Mouse (Mus musculus) bone marrow, adult 2 months (tissue): ENCODE measurements around the gene Ank2. TPM values are rescaled to one million over a fixed set of nuclear protein-coding genes. Genes with fewer than 3 reads are reported as not detected.

Experiments
- H3K27ac ChIP-seq: fragments of 200-500 bp; 2 replicates; pipeline ENCODE4 v1.5.1; 2012; ENCODE audit warnings: low read depth, mild to moderate bottlenecking, control low read depth, inconsistent platforms, low read length; ENCODE audit not compliant: control insufficient read depth, poor library complexity, insufficient read depth
- H3K4me1 ChIP-seq: fragments of 200-500 bp; 2 replicates; pipeline ENCODE4 v1.6.1; 2011; ENCODE audit warnings: low read length; ENCODE audit not compliant: control insufficient read depth, insufficient read depth
- H3K4me3 ChIP-seq: fragments of 200-500 bp; replicated peaks from 2 replicates; pipeline ENCODE3; 2011; ENCODE audit warnings: mild to moderate bottlenecking, low read depth, low read length, control low read depth; ENCODE audit not compliant: control insufficient read depth
- CTCF ChIP-seq: fragments of 200-500 bp; IDR thresholded peaks from 2 replicates; pipeline ENCODE4 v1.5.1; 2011; ENCODE audit warnings: low read length, control low read depth; ENCODE audit not compliant: control insufficient read depth, insufficient read depth
- POLR2A ChIP-seq: fragments of 200-500 bp; IDR thresholded peaks from 2 replicates; pipeline ENCODE4 v1.6.1; 2011; ENCODE audit warnings: low read depth, mild to moderate bottlenecking, control low read depth, low read length, borderline replicate concordance; ENCODE audit not compliant: control insufficient read depth
- WGBS: fragments of 180-500 bp; shearing (Covaris S2); methylation state at CpG from one replicate; pipeline ENCODE4 v1.1.7; 2018; 5-methylcytosine and 5-hydroxymethylcytosine counted together
- polyA plus RNA-seq: library from polyadenylated mRNA; stranded (reverse); fragments of >200 nt; gene quantifications from 2 replicates; pipeline ENCODE4 v1.2.4, GENCODE M21; 2011; ENCODE audit warnings: low replicate concordance; ENCODE audit not compliant: missing spikeins, insufficient read depth, insufficient read length

Gene Ank2
- polyA plus RNA-seq, 1 experiment, result 5.5 TPM

DNA sequence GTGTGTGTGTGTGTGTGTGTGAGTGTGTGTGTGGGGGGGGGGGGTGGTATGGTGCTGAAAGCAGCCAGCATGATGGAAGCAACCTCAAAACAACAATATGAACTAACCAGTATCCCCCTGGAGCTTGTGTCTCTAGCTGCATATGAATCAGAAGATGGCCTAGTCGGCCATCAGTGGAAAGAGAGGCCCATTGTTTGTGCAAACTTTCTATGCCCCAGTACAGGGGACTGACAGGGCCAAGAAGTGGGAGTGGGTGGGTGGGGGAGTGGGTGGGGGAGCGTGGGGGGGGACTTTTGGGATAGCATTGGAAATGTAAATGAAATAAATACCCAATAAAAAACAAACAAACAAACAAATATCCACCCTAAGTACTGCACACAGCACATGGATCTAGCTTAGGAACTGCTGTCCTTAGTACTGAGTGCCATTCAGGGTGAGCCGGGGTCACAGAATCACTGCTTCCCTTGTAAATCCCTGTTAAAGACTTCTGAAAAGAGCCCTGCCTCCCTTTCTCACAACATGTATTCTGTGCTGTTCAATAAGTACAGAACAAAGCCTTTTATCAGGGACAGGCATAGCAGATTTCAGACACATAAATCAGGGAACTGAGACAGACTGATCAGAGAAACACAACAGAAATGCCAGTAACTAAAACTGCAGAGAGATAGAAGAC is 412.2 kb downstream of the Ank2 start:
- TF ChIP-seq POLR2A (no peak), CTCF (no peak)
- Histone ChIP-seq H3K4me3 (no peak overlapping the region), H3K4me1 (no peaks in the 10 kb centered on the region), H3K27ac (no peak overlapping the region)
- WGBS, result 66% methylated on average over 3 of the region's 3 CpGs

DNA sequence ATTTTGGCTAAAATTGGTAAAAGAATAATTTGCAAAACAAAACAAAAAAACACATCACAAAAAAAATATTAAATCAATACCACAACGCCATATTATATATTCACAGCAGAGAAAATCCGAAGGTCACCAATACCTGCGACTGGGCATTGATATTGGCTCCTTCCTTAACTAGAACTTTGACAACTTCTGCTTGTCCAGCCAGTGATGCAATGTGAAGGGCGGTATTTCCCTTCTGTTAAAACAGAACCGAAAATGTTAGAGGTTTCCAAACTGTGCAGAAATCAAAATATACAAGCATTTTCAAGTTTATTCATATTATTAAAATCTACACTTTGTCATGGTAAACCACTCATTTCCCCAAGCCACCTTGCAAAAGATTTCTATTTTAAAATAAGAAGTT is 421.8 kb downstream of the Ank2 start:
- Histone ChIP-seq H3K4me1 (no peaks in the 10 kb centered on the region), H3K4me3 (no peak overlapping the region), H3K27ac (no peak overlapping the region)
- WGBS, result 69% methylated on average over 5 of the region's 5 CpGs
- TF ChIP-seq POLR2A (no peak), CTCF (no peak)

DNA sequence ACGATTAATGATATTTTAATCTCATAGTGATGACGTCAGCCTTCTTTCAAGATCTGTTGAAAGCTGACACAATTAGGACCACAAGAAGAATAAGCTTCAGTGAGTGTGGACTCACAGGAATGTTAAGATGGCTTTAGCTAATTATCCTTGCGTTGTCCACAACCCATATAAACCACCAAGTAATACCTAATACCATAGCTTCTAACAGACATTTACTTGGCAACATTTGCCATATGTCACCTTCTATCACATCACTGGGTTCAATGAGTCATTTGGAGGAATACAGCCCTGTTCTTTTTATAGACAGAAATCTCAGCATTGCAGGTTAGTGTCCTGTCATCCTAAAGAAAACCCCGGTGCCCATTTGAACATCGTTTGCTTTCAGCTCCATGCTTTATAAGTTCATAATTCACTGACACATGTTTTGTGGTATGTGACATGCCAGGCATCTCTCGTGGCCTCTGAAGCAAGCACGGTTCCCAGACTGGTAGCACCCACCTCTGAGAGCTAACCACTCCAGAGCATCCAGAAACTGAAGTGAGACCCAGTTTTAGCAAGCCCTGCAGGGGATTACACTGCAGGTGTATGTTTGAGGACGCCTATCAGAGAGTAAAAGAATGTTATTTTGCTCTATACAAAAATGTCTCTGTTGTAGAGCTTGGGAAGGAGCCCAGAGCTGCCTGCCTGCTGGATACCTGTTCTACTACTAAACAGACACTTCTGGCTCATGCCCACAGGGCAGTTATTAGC is 423.4 kb downstream of the Ank2 start:
- H3K27ac ChIP-seq, result no peak overlapping the region
- H3K4me3 ChIP-seq, result no peak overlapping the region
- H3K4me1 ChIP-seq, result no peaks in the 10 kb centered on the region
- TF ChIP-seq POLR2A, result no peak
- TF ChIP-seq CTCF, result no peak
- 76% methylated on average over 8 of the region's 8 CpGs for WGBS

DNA sequence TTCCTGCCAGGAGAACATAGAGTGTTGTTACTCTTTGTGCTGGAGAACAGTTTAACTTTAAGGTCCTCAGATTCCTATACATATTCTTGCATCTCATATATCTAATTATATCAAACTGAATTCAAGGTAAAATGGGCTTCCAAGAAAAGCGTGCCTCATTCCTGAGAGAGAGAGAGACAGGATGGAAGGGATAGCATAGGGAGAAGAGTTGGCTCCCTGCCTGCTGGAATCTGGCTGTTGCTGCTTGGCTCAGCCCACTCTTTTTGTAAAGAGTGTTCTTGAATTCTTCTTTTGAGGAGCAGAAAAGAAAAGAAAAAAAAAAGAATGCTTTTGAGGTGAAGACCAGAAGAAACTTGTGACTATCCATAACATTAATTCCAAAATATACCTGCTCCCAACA is 427.7 kb downstream of the Ank2 start:
- 90% methylated on average over 1 of the region's 1 CpGs for WGBS
- no peak for TF ChIP-seq CTCF
- TF ChIP-seq POLR2A, result no peak
- Histone ChIP-seq H3K4me3 (no peak overlapping the region), H3K27ac (no peak overlapping the region), H3K4me1 (no peaks in the 10 kb centered on the region)

DNA sequence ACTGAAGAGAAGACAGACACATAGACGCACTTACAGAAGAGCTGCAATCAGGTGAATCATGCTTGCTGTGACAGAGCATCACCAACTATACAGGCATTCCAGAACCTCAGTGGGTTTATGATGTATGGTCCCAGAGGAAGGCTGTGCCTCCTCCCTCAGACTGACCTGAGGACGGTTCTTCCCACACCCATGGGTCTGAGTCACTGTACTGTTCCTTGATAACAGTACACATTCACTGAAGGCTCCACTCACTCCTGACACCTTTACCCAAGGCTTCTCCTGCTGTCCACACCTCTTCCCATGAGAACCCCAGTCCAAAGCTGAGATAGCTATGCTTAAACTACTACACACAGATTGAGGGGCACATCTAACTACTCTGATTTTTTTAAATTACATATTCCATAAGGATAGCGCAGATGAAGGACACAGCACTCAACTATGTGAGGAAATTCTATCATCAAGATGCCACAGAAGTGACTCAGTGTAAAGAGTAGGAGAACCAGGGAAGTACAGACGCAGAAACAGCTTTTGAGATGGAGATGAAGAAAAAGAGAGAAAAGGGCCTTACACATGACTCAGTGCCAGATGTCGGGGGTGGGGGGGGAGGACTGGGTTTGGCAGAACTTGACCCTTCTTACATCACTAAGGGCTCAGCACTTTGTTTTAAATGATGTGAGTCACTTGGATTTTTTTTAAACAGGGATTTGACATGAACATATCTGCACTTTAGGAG is 435.3 kb downstream of the Ank2 start:
- TF ChIP-seq CTCF (no peak), POLR2A (no peak)
- no peak overlapping the region for H3K4me3 ChIP-seq
- H3K4me1 ChIP-seq, result no peaks in the 10 kb centered on the region
- H3K27ac ChIP-seq, result no peak overlapping the region
- 86% methylated on average over 5 of the region's 5 CpGs for WGBS

DNA sequence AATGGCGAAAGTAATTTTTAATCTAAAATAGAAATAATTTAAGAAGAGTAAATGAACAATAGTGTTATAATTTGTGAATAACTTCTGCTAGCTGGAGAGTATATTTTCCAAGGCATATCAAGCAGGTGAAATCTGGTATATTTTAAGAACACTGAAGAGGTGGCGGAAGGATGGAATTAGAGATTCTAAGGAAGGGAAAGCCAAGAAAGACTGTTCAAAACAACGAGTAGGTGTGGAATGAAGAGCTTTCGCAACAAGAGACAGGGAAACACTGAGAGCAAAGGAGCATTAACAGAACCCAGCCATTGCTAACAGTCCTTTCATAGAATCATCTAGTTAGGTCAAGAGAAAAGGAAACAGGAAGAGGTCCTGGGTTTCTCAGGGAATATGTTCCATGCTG is 439.5 kb downstream of the Ank2 start:
- Histone ChIP-seq H3K4me1 (no peaks in the 10 kb centered on the region), H3K4me3 (no peak overlapping the region), H3K27ac (no peak overlapping the region)
- TF ChIP-seq CTCF, result no peak
- TF ChIP-seq POLR2A, result no peak
- WGBS, result 71% methylated on average over 4 of the region's 4 CpGs

DNA sequence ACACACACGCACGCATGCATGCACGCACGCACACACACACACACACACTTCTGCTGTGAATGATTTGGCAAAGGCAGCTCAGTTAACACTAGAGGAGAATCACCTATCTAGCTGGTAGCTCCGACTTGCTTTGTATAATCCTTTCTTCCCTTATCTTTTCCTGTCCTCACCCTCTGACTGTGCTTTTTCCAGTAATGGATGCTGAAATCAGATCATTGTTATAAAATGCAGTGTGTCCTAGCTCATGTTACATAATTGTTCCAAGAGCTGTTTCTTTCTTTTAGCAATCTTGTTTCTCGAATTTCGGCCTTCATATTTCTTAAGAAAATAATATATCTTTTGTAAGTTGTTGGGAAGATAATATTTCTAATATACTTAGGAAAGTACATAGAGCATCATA is 457.9 kb downstream of the Ank2 start:
- Histone ChIP-seq H3K4me1 (no peaks in the 10 kb centered on the region), H3K4me3 (no peak overlapping the region), H3K27ac (no peak overlapping the region)
- TF ChIP-seq POLR2A (no peak), CTCF (no peak)
- WGBS, result 77% methylated on average over 7 of the region's 7 CpGs

DNA sequence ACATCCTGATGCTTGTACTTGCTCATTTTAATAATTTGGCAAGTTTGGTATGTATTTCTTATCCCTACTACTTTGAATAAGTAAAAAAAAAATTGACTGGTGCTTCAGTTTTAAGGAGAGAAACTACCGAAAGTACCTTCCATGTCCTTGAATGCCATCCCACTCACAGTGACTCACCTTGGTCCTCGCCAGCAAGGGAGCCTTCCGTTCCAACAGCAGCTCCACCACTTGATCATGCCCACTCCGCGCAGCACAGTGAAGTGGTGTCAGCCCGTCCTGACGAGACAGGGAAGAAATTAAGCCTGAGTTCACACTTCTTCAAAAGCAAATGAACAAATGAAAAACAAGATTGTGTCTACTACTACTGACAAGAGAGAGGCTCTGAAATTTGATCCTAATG is 460.6 kb downstream of the Ank2 start:
- 84% methylated on average over 7 of the region's 7 CpGs for WGBS
- TF ChIP-seq POLR2A (no peak), CTCF (no peak)
- Histone ChIP-seq H3K27ac (no peak overlapping the region), H3K4me1 (no peaks in the 10 kb centered on the region; the same call in 1 of the 2 replicates), H3K4me3 (no peak overlapping the region)

DNA sequence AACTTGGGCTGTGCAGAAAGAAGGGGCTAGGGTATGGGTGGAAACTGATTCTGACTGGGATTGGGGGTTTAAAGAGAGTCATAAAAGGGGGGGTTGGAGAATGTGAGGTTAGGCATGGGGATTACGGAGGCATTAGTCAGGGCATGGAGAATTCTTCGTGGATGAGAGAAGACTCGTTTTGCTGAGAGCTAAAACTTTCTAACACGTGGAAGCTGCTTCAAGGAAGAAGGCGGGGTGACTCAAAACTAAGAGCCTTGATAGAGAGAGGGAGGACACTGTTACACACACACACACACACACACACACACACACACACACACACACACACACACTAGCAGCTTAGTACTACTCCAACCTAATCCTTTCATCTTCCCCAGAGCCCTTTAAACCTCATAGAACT is 463.0 kb downstream of the Ank2 start:
- TF ChIP-seq CTCF (no peak), POLR2A (no peak)
- H3K4me3 ChIP-seq, result no peak overlapping the region
- no peak overlapping the region for H3K27ac ChIP-seq
- WGBS, result 81% methylated on average over 5 of the region's 5 CpGs
- no peaks in the 10 kb centered on the region; the same call in 1 of the 2 replicates for H3K4me1 ChIP-seq
